Mouse (Mus musculus): ENCODE results near the gene Rhox3h. TPM values are rescaled to one million over a fixed set of nuclear protein-coding genes. Genes with fewer than 3 reads are reported as not detected.

The Rhox3h gene
- polyA plus RNA-seq, 1 experiment from 2014 or later: not detected

Other genes with a start within 250 kb of the Rhox3h start
- gene Rhox4b, start 236.3 kb downstream of the Rhox3h start, polyA plus RNA-seq (2014; fragmentation: Nextera tagmentation; extraction: Ambion mirVana): not detected in 2 replicates
- not detected in 2 replicates for gene Rhox2c, start 215.1 kb downstream of the Rhox3h start, polyA plus RNA-seq (2014; fragmentation: Nextera tagmentation; extraction: Ambion mirVana)
- gene Rhox3c, start 210.2 kb downstream of the Rhox3h start, polyA plus RNA-seq (2014; fragmentation: Nextera tagmentation; extraction: Ambion mirVana): not detected in 2 replicates
- gene Rhox4c, start 188.4 kb downstream of the Rhox3h start, polyA plus RNA-seq (2014; fragmentation: Nextera tagmentation; extraction: Ambion mirVana): not detected in 2 replicates
- gene Rhox2d, start 175.3 kb downstream of the Rhox3h start, polyA plus RNA-seq (2014; fragmentation: Nextera tagmentation; extraction: Ambion mirVana): not detected in 2 replicates
- not detected in 2 replicates for gene Rhox4d, start 154.4 kb downstream of the Rhox3h start, polyA plus RNA-seq (2014; fragmentation: Nextera tagmentation; extraction: Ambion mirVana)
- not detected in 2 replicates for gene Rhox2e, start 138.3 kb downstream of the Rhox3h start, polyA plus RNA-seq (2014; fragmentation: Nextera tagmentation; extraction: Ambion mirVana)
- not detected in 2 replicates for gene Rhox3e, start 126.7 kb downstream of the Rhox3h start, polyA plus RNA-seq (2014; fragmentation: Nextera tagmentation; extraction: Ambion mirVana)
- not detected in 2 replicates for gene Rhox4e, start 111.4 kb downstream of the Rhox3h start, polyA plus RNA-seq (2014; fragmentation: Nextera tagmentation; extraction: Ambion mirVana)
- not detected in 2 replicates for gene Rhox2f, start 97.4 kb downstream of the Rhox3h start, polyA plus RNA-seq (2014; fragmentation: Nextera tagmentation; extraction: Ambion mirVana)
- gene Rhox3f, start 87.8 kb downstream of the Rhox3h start, polyA plus RNA-seq (2014; fragmentation: Nextera tagmentation; extraction: Ambion mirVana): not detected in 2 replicates
- not detected in 2 replicates for gene Rhox4f, start 61.1 kb downstream of the Rhox3h start, polyA plus RNA-seq (2014; fragmentation: Nextera tagmentation; extraction: Ambion mirVana)
- not detected in 2 replicates for gene Rhox3g, start 40.2 kb downstream of the Rhox3h start, polyA plus RNA-seq (2014; fragmentation: Nextera tagmentation; extraction: Ambion mirVana)
- not detected in 2 replicates for gene Rhox2g, start 25.3 kb downstream of the Rhox3h start, polyA plus RNA-seq (2014; fragmentation: Nextera tagmentation; extraction: Ambion mirVana)
- gene Rhox4g, start 17.4 kb downstream of the Rhox3h start, polyA plus RNA-seq (2014; fragmentation: Nextera tagmentation; extraction: Ambion mirVana): not detected in 2 replicates
- gene Rhox2h, start 4.5 kb upstream of the Rhox3h start, polyA plus RNA-seq (2014; fragmentation: Nextera tagmentation; extraction: Ambion mirVana): not detected in 2 replicates
- 13.7 and 16.5 TPM in 2 replicates for gene Rhox5, start 136.1 kb upstream of the Rhox3h start, polyA plus RNA-seq (2014; fragmentation: Nextera tagmentation; extraction: Ambion mirVana)
- not detected in 2 replicates for gene Rhox6, start 158.1 kb upstream of the Rhox3h start, polyA plus RNA-seq (2014; fragmentation: Nextera tagmentation; extraction: Ambion mirVana)
- not detected in 2 replicates for gene Rhox7a, start 162.9 kb upstream of the Rhox3h start, polyA plus RNA-seq (2014; fragmentation: Nextera tagmentation; extraction: Ambion mirVana)
- not detected in 2 replicates for gene Rhox8, start 210.2 kb upstream of the Rhox3h start, polyA plus RNA-seq (2014; fragmentation: Nextera tagmentation; extraction: Ambion mirVana)
- not detected in 2 replicates for gene Rhox7b, start 228.5 kb upstream of the Rhox3h start, polyA plus RNA-seq (2014; fragmentation: Nextera tagmentation; extraction: Ambion mirVana)
- not detected in 2 replicates for gene Rhox9, start 233.0 kb upstream of the Rhox3h start, polyA plus RNA-seq (2014; fragmentation: Nextera tagmentation; extraction: Ambion mirVana)

Measured in heart, embryonic 11.5 days (tissue).